Mouse (Mus musculus) megakaryocyte, embryonic 14.5 days (primary cell): ENCODE data around the gene Arhgef39.

Source experiments
- FLI1 ChIP-seq: IDR thresholded peaks from 2 replicates; pipeline ENCODE4 v1.6.1; 2012; ENCODE audit warnings: low read length, inconsistent platforms, mixed read lengths
- GATA1 ChIP-seq: IDR thresholded peaks from 3 replicates; pipeline ENCODE4 v1.6.1; 2012; ENCODE audit warnings: mixed read lengths, low read length, inconsistent platforms, borderline replicate concordance

DNA sequence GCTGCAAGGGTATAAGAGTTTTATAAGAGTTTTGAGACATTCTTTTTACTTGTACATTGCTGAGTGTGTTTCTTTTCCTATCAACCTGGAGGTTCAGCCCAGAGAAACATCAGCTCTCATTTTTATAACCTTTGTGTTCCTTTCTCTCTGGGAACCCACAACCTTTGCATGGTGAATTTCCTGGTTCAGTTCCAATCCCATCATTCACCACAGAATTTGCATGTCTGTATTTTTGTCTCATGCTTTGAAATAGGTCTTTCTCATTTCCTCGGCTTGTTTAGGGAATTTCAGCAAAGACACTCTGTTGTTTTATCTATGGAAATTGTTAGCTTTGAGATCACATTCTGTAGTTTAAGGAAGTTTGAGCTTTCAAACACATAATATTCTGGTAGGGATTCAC is 25.9 kb downstream of the Arhgef39 start:
- no peak for TF ChIP-seq GATA1
- no peak for TF ChIP-seq FLI1
